ENCODE assay signal across 24 mouse cellular contexts in the genomic region with DNA sequence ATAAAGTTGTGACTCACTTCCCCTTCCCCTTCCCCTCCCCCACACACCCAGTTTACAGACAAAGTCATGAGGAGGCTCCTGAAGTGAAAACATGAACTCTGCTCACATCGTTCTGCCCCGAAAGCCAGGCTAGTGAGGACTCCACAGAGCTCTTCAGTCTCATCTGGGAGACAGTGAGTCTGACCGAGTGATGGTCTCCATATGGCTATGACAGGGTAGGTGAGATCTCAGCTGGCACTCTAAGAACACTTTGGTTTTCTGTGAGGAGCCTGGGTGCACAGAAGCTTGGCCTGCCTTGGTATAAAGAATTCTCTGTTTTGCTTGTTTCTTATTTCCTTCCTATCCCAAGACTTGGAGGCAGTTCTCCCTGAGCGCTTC.
DNase-seq lines count a peak whose midpoint lies in the region; ATAC-seq lines count a peak whose summit lies in the region.
"Had no signal": no experiment of that assay in that cellular context is flagged by ENCODE, and none has a peak within 500 bp of the region (broad histone marks: within the 10 kb centered on the region; RNA-seq: fewer than 3 reads in every experiment).

No protein-coding gene starts in this region.

- H3K27me3 ChIP-seq in forebrain, embryonic 12.5 days = peaks cover 18% of the 10 kb centered on the region; the same call in 1 of the 2 replicates
- no peaks in the 10 kb centered on the region for H3K27me3 ChIP-seq in forebrain, embryonic 15.5 days
- no peaks in the 10 kb centered on the region for H3K27me3 ChIP-seq in kidney, embryonic 14.5 days (ENCODE audit: control insufficient read depth, insufficient read depth, low read length)
- H3K27me3 ChIP-seq in midbrain, embryonic 12.5 days = no peaks in the 10 kb centered on the region; the same call in 1 of the 2 replicates
- no peaks in the 10 kb centered on the region for H3K27me3 ChIP-seq in midbrain, embryonic 16.5 days (ENCODE audit: control insufficient read depth, insufficient read depth, low read depth, low read length)
- H3K27me3 ChIP-seq: limb, embryonic 13.5 days; liver, embryonic 13.5 days; neural tube, embryonic 12.5 days; stomach, embryonic 15.5 days had no signal

- peaks cover 11% of the 10 kb centered on the region for H3K36me3 ChIP-seq in forebrain, embryonic 12.5 days (replicated peaks)
- H3K36me3 ChIP-seq in forebrain, embryonic 15.5 days = 0 out of 2 replicates have a peak, but pooled peaks cover 11% of the 10 kb centered on the region
- H3K36me3 ChIP-seq in kidney, embryonic 14.5 days (ENCODE audit: control insufficient read depth, insufficient read depth, low read length) = peaks cover 8% of the 10 kb centered on the region; the same call in 1 of the 2 replicates
- no peaks in the 10 kb centered on the region for H3K36me3 ChIP-seq in midbrain, embryonic 12.5 days
- H3K36me3 ChIP-seq in midbrain, embryonic 16.5 days (ENCODE audit: control insufficient read depth, insufficient read depth, low read length) = 0 out of 2 replicates have a peak, but pooled peaks cover 4% of the 10 kb centered on the region
- H3K36me3 ChIP-seq: embryonic facial prominence, embryonic 12.5 days; limb, embryonic 13.5 days; liver, embryonic 13.5 days; midbrain, embryonic 13.5 days; neural tube, embryonic 12.5 days had no signal

- 0 out of 2 replicates have a peak, but pooled peaks cover 3% of the 10 kb centered on the region for H3K9me3 ChIP-seq in forebrain, embryonic 12.5 days
- no peaks in the 10 kb centered on the region for H3K9me3 ChIP-seq in forebrain, embryonic 15.5 days
- H3K9me3 ChIP-seq in kidney, embryonic 14.5 days (ENCODE audit: control insufficient read depth, low read length) = no peaks in the 10 kb centered on the region
- H3K9me3 ChIP-seq in midbrain, embryonic 12.5 days = no peaks in the 10 kb centered on the region
- H3K9me3 ChIP-seq in midbrain, embryonic 16.5 days (replicated peaks; ENCODE audit: control insufficient read depth, low read length, poor library complexity, severe bottlenecking) = peaks cover 3% of the 10 kb centered on the region; the same call in 1 of the 2 replicates
- H3K9me3 ChIP-seq: embryonic facial prominence, embryonic 12.5 days; liver, embryonic 13.5 days; stomach, embryonic 15.5 days had no signal

- 69% methylated on average over 4 of the region's 4 CpGs for WGBS in forebrain, embryonic 12.5 days
- WGBS in forebrain, embryonic 15.5 days = 71% methylated on average over 4 of the region's 4 CpGs
- WGBS in kidney, embryonic 14.5 days = 32% methylated on average over 4 of the region's 4 CpGs
- 83% methylated on average over 4 of the region's 4 CpGs for WGBS in midbrain, embryonic 12.5 days
- WGBS in midbrain, embryonic 16.5 days = 79% methylated on average over 4 of the region's 4 CpGs

- H3K4me2 ChIP-seq in forebrain, embryonic 12.5 days = no peak overlapping the region
- H3K4me2 ChIP-seq in forebrain, embryonic 15.5 days (replicated peaks) = no peak overlapping the region
- H3K4me2 ChIP-seq in kidney, embryonic 14.5 days (replicated peaks; ENCODE audit: low read depth, low read length) = no peak overlapping the region
- no peak overlapping the region for H3K4me2 ChIP-seq in midbrain, embryonic 12.5 days (replicated peaks)
- H3K4me2 ChIP-seq in midbrain, embryonic 16.5 days (ENCODE audit: low read length) = no peak overlapping the region
- H3K4me2 ChIP-seq: embryonic facial prominence, embryonic 12.5 days; limb, embryonic 13.5 days; liver, embryonic 13.5 days; midbrain, embryonic 13.5 days; neural tube, embryonic 12.5 days; stomach, embryonic 15.5 days had no signal

- peak overlapping the region; percentile 37; the same call in 1 of the 2 replicates for H3K27ac ChIP-seq in forebrain, embryonic 12.5 days
- no peak overlapping the region for H3K27ac ChIP-seq in forebrain, embryonic 15.5 days (replicated peaks)
- 0 out of 2 replicates have a peak overlapping the region, but pooled peaks have one; percentile 37 for H3K27ac ChIP-seq in kidney, embryonic 14.5 days (ENCODE audit: low read depth, low read length)
- no peak overlapping the region for H3K27ac ChIP-seq in midbrain, embryonic 12.5 days (replicated peaks)
- H3K27ac ChIP-seq in midbrain, embryonic 16.5 days (ENCODE audit: low read length) = no peak overlapping the region
- H3K27ac ChIP-seq: embryonic facial prominence, embryonic 12.5 days; hindbrain, postnatal 0 days; limb, embryonic 13.5 days; liver, embryonic 13.5 days; neural tube, embryonic 12.5 days; stomach, embryonic 15.5 days had no signal

- peaks cover 30% of the 10 kb centered on the region for H3K4me1 ChIP-seq in forebrain, embryonic 12.5 days
- H3K4me1 ChIP-seq in forebrain, embryonic 15.5 days = peaks cover 33% of the 10 kb centered on the region
- peaks cover 17% of the 10 kb centered on the region for H3K4me1 ChIP-seq in kidney, embryonic 14.5 days (ENCODE audit: control insufficient read depth, insufficient read depth, low read length)
- H3K4me1 ChIP-seq in midbrain, embryonic 12.5 days = peaks cover 28% of the 10 kb centered on the region
- H3K4me1 ChIP-seq in midbrain, embryonic 16.5 days (ENCODE audit: control insufficient read depth, insufficient read depth, low read length) = 0 out of 2 replicates have a peak, but pooled peaks cover 2% of the 10 kb centered on the region
- H3K4me1 ChIP-seq: liver, embryonic 13.5 days; stomach, embryonic 15.5 days had no signal

- 0 out of 2 replicates have a peak, but pooled peaks have one; percentile 1 for ATAC-seq in forebrain, embryonic 12.5 days (ENCODE audit: low FRiP score)
- no peak for ATAC-seq in forebrain, embryonic 15.5 days (replicated peaks)
- ATAC-seq in kidney, embryonic 14.5 days (ENCODE audit: low FRiP score, low TSS enrichment) = 0 out of 2 replicates have a peak, but pooled peaks have one; percentile 43
- ATAC-seq in midbrain, embryonic 12.5 days (ENCODE audit: low FRiP score, low read depth) = 0 out of 2 replicates have a peak, but pooled peaks have one; percentile 3
- no peak for ATAC-seq in midbrain, embryonic 16.5 days
- ATAC-seq: activated CD4-positive, CD25-positive, alpha-beta regulatory T cell, adult 4 months; hindbrain, postnatal 0 days; intestine, embryonic 16.5 days had no signal

- no peak overlapping the region for H3K9ac ChIP-seq in forebrain, embryonic 12.5 days
- no peak overlapping the region for H3K9ac ChIP-seq in forebrain, embryonic 15.5 days (replicated peaks)
- H3K9ac ChIP-seq in kidney, embryonic 14.5 days (ENCODE audit: low read depth, low read length) = no peak overlapping the region
- no peak overlapping the region for H3K9ac ChIP-seq in midbrain, embryonic 12.5 days (replicated peaks)
- H3K9ac ChIP-seq in midbrain, embryonic 16.5 days (ENCODE audit: low read depth, low read length) = no peak overlapping the region
- H3K9ac ChIP-seq: embryonic facial prominence, embryonic 12.5 days; limb, embryonic 13.5 days; liver, embryonic 13.5 days; neural tube, embryonic 12.5 days; stomach, embryonic 15.5 days had no signal

- DNase-seq in kidney, postnatal 10 days = no peak
- DNase-seq in spleen, postnatal 36 days (ENCODE audit: low spot score in 2 of 2) = no peak
- DNase-seq: adrenal gland, adult 8-10 months; cerebellum, adult 8-10 months; kidney, postnatal 14 days; layer of hippocampus, postnatal 36 days; liver, embryonic 13.5 days; lung, adult 2 months; lung, postnatal 14 days; thymus, adult 18-20 months; thymus, postnatal 36 days had no signal

- no peak overlapping the region for H3K4me3 ChIP-seq in forebrain, embryonic 12.5 days (replicated peaks)
- no peak overlapping the region for H3K4me3 ChIP-seq in forebrain, embryonic 15.5 days
- H3K4me3 ChIP-seq in kidney, embryonic 14.5 days (ENCODE audit: low read length) = no peak overlapping the region
- H3K4me3 ChIP-seq in midbrain, embryonic 12.5 days = no peak overlapping the region
- no peak overlapping the region for H3K4me3 ChIP-seq in midbrain, embryonic 16.5 days (ENCODE audit: low read depth, low read length)
- H3K4me3 ChIP-seq: embryonic facial prominence, embryonic 12.5 days; limb, embryonic 13.5 days; liver, embryonic 13.5 days; midbrain, embryonic 13.5 days; neural tube, embryonic 12.5 days; stomach, embryonic 15.5 days had no signal

Comparison
In these comparisons a context has a peak if more than half of its experiments do, and no peak if none do; other contexts are left out.
1. ATAC-seq: peak in forebrain, embryonic 12.5 days (single experiment), kidney, embryonic 14.5 days (single experiment) and midbrain, embryonic 12.5 days (single experiment); none in forebrain, embryonic 15.5 days (single experiment) and midbrain, embryonic 16.5 days (single experiment).
2. H3K27ac ChIP-seq: peak in forebrain, embryonic 12.5 days (single experiment) and kidney, embryonic 14.5 days (single experiment); none in forebrain, embryonic 15.5 days (single experiment), midbrain, embryonic 12.5 days (single experiment) and midbrain, embryonic 16.5 days (single experiment).